Mouse (Mus musculus): ENCODE data around the gene Rbbp4. TPM values are rescaled to one million over a fixed set of nuclear protein-coding genes. Genes with fewer than 3 reads are reported as not detected.

Gene Rbbp4
- total RNA-seq, 2 experiments from 2014 or later, result 124 to 134 TPM

DNA sequence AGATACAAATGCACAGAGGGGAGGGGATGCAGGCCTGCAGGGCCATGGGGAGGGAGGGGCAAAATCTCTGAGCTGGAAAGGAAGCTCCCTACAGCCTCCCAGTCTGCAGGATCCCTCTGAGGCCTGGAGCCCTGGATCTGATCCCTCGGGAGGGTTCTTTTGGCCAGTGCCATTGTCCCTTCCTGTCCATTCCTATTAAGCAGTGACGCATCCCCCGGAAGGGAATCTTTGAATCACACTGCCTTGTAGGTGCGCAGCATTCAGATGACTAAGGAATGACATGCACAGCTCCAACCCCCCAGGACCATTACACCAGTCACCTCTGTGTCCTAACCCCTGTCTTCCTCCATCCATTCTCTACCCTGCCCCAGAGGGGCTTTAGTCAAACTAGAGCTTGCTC lies 76.1 kb downstream of the Rbbp4 start:
- DNase-seq (ENCODE audit: low spot score in 2 of 2), result no peak

Small RNA genes lying within 50 kb of the gene (microRNA-seq; reads per million reads assigned to microRNA genes)
- gene Gm22994, result 0 reads per million in 2 experiments

Other genes with a start within 250 kb of the Rbbp4 start
- gene Tmem54, start 229.8 kb downstream of the Rbbp4 start, total RNA-seq (2021), result not detected
- 1,000 to 10,000 TPM; 2,309 to 2,704 TPM for gene Hpca, start 213.3 kb downstream of the Rbbp4 start, total RNA-seq (2021)
- 10 to 100 TPM; 75.5 to 84.2 TPM for gene Fndc5, start 198.4 kb downstream of the Rbbp4 start, total RNA-seq (2021)
- 10 to 100 TPM; 32.6 to 35.4 TPM for gene S100pbp, start 145.6 kb downstream of the Rbbp4 start, total RNA-seq (2021)
- 10 to 100 TPM; 78.5 to 81.1 TPM for gene Yars, start 145.6 kb downstream of the Rbbp4 start, total RNA-seq (2021)
- gene C77080, start 74.0 kb downstream of the Rbbp4 start, total RNA-seq (2021), result 1 to 10 TPM; 6.4 to 7.5 TPM
- under 1 TPM; 0.99 TPM for gene Sync, start 47.8 kb downstream of the Rbbp4 start, total RNA-seq (2021)
- gene Zbtb8os, start 325 bp upstream of the Rbbp4 start, total RNA-seq (2021), result 10 to 100 TPM; 27.4 to 31.6 TPM
- 1 to 10 TPM; 3.2 to 3.5 TPM for gene Zbtb8a, start 42.7 kb upstream of the Rbbp4 start, total RNA-seq (2021)
- 1 to 10 TPM; 5.3 to 6.0 TPM for gene Zbtb8b, start 105.5 kb upstream of the Rbbp4 start, total RNA-seq (2021)
- gene Bsdc1, start 126.2 kb upstream of the Rbbp4 start, total RNA-seq (2021), result 10 to 100 TPM; 63.0 to 63.5 TPM
- gene Tssk3, start 155.7 kb upstream of the Rbbp4 start, total RNA-seq (2021), result not detected
- gene Fam229a, start 155.8 kb upstream of the Rbbp4 start, total RNA-seq (2021), result not detected
- gene Marcksl1, start 178.2 kb upstream of the Rbbp4 start, total RNA-seq (2021), result 10 to 100 TPM; 72.5 to 76.6 TPM
- 10 to 100 TPM; 36.9 to 43.0 TPM for gene Hdac1, start 207.3 kb upstream of the Rbbp4 start, total RNA-seq (2021)
- 1 to 10 TPM; 3.4 to 3.9 TPM for gene Lck, start 238.3 kb upstream of the Rbbp4 start, total RNA-seq (2021)
- gene Fam167b, start 243.2 kb upstream of the Rbbp4 start, total RNA-seq (2021), result under 1 TPM; 0.51 to 0.74 TPM

Data from layer of hippocampus, adult 18-20 months (tissue).